ENCODE assay signal across 9 mouse cellular contexts in genomic region chr14:25679625-25680024, GRCm38 (mm10).
"Had no signal": no experiment of that assay in that cellular context is flagged by ENCODE, and none has a peak within 500 bp of the region (broad histone marks: within the 10 kb centered on the region; RNA-seq: fewer than 3 reads in every experiment).

No protein-coding gene starts in this region.

- ATAC-seq: intestine, embryonic 15.5 days; midbrain, embryonic 16.5 days had no signal

- H3K27me3 ChIP-seq: intestine, embryonic 15.5 days had no signal

- H3K4me1 ChIP-seq: intestine, embryonic 15.5 days had no signal

- H3K9me3 ChIP-seq: intestine, embryonic 15.5 days; midbrain, embryonic 10.5 days had no signal

- H3K9ac ChIP-seq: intestine, embryonic 15.5 days had no signal

- H3K36me3 ChIP-seq: intestine, embryonic 15.5 days; midbrain, embryonic 10.5 days had no signal

- H3K4me2 ChIP-seq: intestine, embryonic 15.5 days had no signal

- H3K4me3 ChIP-seq: intestine, embryonic 15.5 days; layer of hippocampus, adult 2 months; midbrain, embryonic 10.5 days had no signal

- DNase-seq: kidney, adult 8-10 months; left cerebral cortex, postnatal 4 days; lung, adult 18-20 months; thymus, adult 18-20 months; thymus, postnatal 14 days had no signal

- H3K27ac ChIP-seq: intestine, embryonic 15.5 days; layer of hippocampus, adult 2 months; midbrain, embryonic 10.5 days had no signal
